Mouse (Mus musculus) liver, embryonic 13.5 days (tissue): ENCODE results near the gene Kyat1. TPM values are rescaled to one million over a fixed set of nuclear protein-coding genes. Genes with fewer than 3 reads are reported as not detected.

ENCODE experiments used
- ATAC-seq: fragments of 200-750 bp; cut with Nextera tagmentation; 2 replicates; pipeline ENCODE4 v1.8.0; 2017; ENCODE audit warnings: low read depth, mild to moderate bottlenecking, moderate number of reproducible peaks, moderate library complexity
- DNase-seq: peaks from one replicate; pipeline ENCODE4 v3.0.0; 2022
- H3K27ac ChIP-seq: fragments of 300-500 bp; sonication (generic); 2 replicates; pipeline ENCODE4 v1.5.1; 2015; ENCODE audit warnings: moderate library complexity, mild to moderate bottlenecking, inconsistent platforms
- H3K27me3 ChIP-seq: fragments of 300-500 bp; sonication (generic); 2 replicates; pipeline ENCODE4 v1.6.1; 2015; ENCODE audit warnings: mild to moderate bottlenecking, inconsistent platforms
- H3K36me3 ChIP-seq: fragments of 300-500 bp; sonication (generic); 2 replicates; pipeline ENCODE4 v1.6.1; 2015; ENCODE audit warnings: mild to moderate bottlenecking, inconsistent platforms
- H3K4me1 ChIP-seq: fragments of 300-500 bp; sonication (generic); replicated peaks from 2 replicates; pipeline ENCODE4 v1.6.1; 2015; ENCODE audit warnings: inconsistent platforms
- H3K4me2 ChIP-seq: fragments of 300-500 bp; sonication (generic); 2 replicates; pipeline ENCODE4 v1.6.1; 2015; ENCODE audit warnings: inconsistent platforms, mild to moderate bottlenecking, moderate library complexity
- H3K4me3 ChIP-seq: fragments of 300-500 bp; sonication (generic); replicated peaks from 2 replicates; pipeline ENCODE4 v1.5.1; 2015; ENCODE audit warnings: mild to moderate bottlenecking, inconsistent platforms
- H3K9ac ChIP-seq: fragments of 300-500 bp; sonication (generic); 2 replicates; pipeline ENCODE4 v1.6.1; 2015; ENCODE audit warnings: mild to moderate bottlenecking, inconsistent platforms
- H3K9me3 ChIP-seq: fragments of 300-500 bp; sonication (generic); replicated peaks from 2 replicates; pipeline ENCODE4 v1.6.1; 2016; ENCODE audit warnings: inconsistent platforms
- whole genome bisulfite sequencing: fragments of 180-500 bp; shearing (Covaris S2); methylation state at CpG from one replicate; pipeline ENCODE4 v1.1.7; 2015; ENCODE audit not compliant: insufficient replicate concordance; 5-methylcytosine and 5-hydroxymethylcytosine counted together
- polyA plus RNA-seq: library from polyadenylated mRNA; unstranded; fragments of >200 nt; fragmentation: Nextera tagmentation; extraction: Ambion mirVana; gene quantifications from 2 replicates; pipeline ENCODE4 v1.2.1, GENCODE M21; 2015

Gene Kyat1
- polyA plus RNA-seq: 9.7 and 10.1 TPM in 2 replicates

GRCm38 (mm10) chr2:30205629-30206357 lies at the start of gene Kyat1:
Gene Kyat1, minus strand, starts transcription at chr2:30205847.
- peaks cover 37% of the 10 kb centered on the region for H3K4me1 ChIP-seq
- ATAC-seq (peak; percentile 92), DNase-seq (peak; percentile 85)
- H3K27ac ChIP-seq: peak within 1 kb of the TSS; percentile 72
- peak within 1 kb of the TSS; percentile 95 for H3K4me2 ChIP-seq
- H3K36me3 ChIP-seq: no peaks in the 10 kb centered on the region
- H3K9ac ChIP-seq: peak within 1 kb of the TSS; percentile 76
- no peaks in the 10 kb centered on the region for H3K9me3 ChIP-seq
- peak within 1 kb of the TSS; percentile 82 for H3K4me3 ChIP-seq
- H3K27me3 ChIP-seq: no peaks in the 10 kb centered on the region
- WGBS: 3% methylated on average over 44 of the region's 44 CpGs

GRCm38 (mm10) chr2:30253809-30254208 lies 48.2 kb upstream of the Kyat1 start:
- Histone ChIP-seq H3K4me2 (no peak overlapping the region), H3K9ac (no peak overlapping the region; the same call in 1 of the 2 replicates), H3K9me3 (no peaks in the 10 kb centered on the region), H3K27ac (no peak overlapping the region), H3K4me3 (no peak overlapping the region), H3K36me3 (peaks cover 63% of the 10 kb centered on the region), H3K27me3 (no peaks in the 10 kb centered on the region), H3K4me1 (peaks cover 58% of the 10 kb centered on the region)
- no peak for ATAC-seq
- no peak for DNase-seq
- 43% methylated on average over 5 of the region's 5 CpGs for WGBS

- H3K4me3 ChIP-seq: no peak overlapping the region
- no peaks in the 10 kb centered on the region for H3K9me3 ChIP-seq
- ATAC-seq: no peak
- peaks cover 45% of the 10 kb centered on the region for H3K4me1 ChIP-seq
- H3K9ac ChIP-seq: no peak overlapping the region
- no peak for DNase-seq
- no peak overlapping the region for H3K4me2 ChIP-seq
- peaks cover 60% of the 10 kb centered on the region for H3K36me3 ChIP-seq
- no peak overlapping the region; the same call in 1 of the 2 replicates for H3K27ac ChIP-seq
- no peaks in the 10 kb centered on the region for H3K27me3 ChIP-seq
- 71% methylated on average over 3 of the region's 3 CpGs for WGBS
Observed at GRCm38 (mm10) chr2:30252521-30252920, 46.9 kb upstream of the Kyat1 start.

GRCm38 (mm10) chr2:30251417-30252104 lies 45.9 kb upstream of the Kyat1 start:
- H3K9ac ChIP-seq: peak overlapping the region; percentile 22; the same call in 1 of the 2 replicates
- H3K27me3 ChIP-seq: no peaks in the 10 kb centered on the region
- no peaks in the 10 kb centered on the region for H3K9me3 ChIP-seq
- H3K4me3 ChIP-seq: no peak overlapping the region
- H3K27ac ChIP-seq: peak overlapping the region; percentile 53
- peaks cover 44% of the 10 kb centered on the region for H3K4me1 ChIP-seq
- peak overlapping the region; percentile 3; the same call in 1 of the 2 replicates for H3K4me2 ChIP-seq
- ATAC-seq: peak; percentile 82
- WGBS: 40% methylated on average over 5 of the region's 5 CpGs
- H3K36me3 ChIP-seq: peaks cover 51% of the 10 kb centered on the region
- peak; percentile 48 for DNase-seq

- H3K36me3 ChIP-seq: peaks cover 47% of the 10 kb centered on the region
Observed at GRCm38 (mm10) chr2:30250166-30251128, 44.8 kb upstream of the Kyat1 start.

GRCm38 (mm10) chr2:30249182-30249581 lies 43.5 kb upstream of the Kyat1 start:
- Histone ChIP-seq H3K27me3 (no peaks in the 10 kb centered on the region), H3K36me3 (peaks cover 46% of the 10 kb centered on the region), H3K4me2 (no peak overlapping the region), H3K27ac (no peak overlapping the region), H3K9ac (no peak overlapping the region), H3K4me1 (peaks cover 64% of the 10 kb centered on the region), H3K9me3 (no peaks in the 10 kb centered on the region), H3K4me3 (no peak overlapping the region)
- no peak for DNase-seq
- WGBS: 94% methylated on average over 3 of the region's 3 CpGs
- no peak for ATAC-seq

More at GRCm38 (mm10) chr2:30250166-30251128, 44.8 kb upstream of the Kyat1 start:
- no peak overlapping the region for H3K9ac ChIP-seq
- H3K4me2 ChIP-seq: no peak overlapping the region
- H3K27me3 ChIP-seq: no peaks in the 10 kb centered on the region
- peak overlapping the region; percentile 9 for H3K27ac ChIP-seq
- no peak overlapping the region for H3K4me3 ChIP-seq
- DNase-seq (no peak), ATAC-seq (no peak)
- no peaks in the 10 kb centered on the region for H3K9me3 ChIP-seq
- H3K4me1 ChIP-seq: peaks cover 53% of the 10 kb centered on the region
- 81% methylated on average over 10 of the region's 10 CpGs for WGBS

GRCm38 (mm10) chr2:30247681-30248080 lies 42.0 kb upstream of the Kyat1 start:
- DNase-seq (no peak), ATAC-seq (no peak)
- 75% methylated on average over 4 of the region's 4 CpGs for WGBS
- H3K4me3 ChIP-seq: no peak overlapping the region
- H3K9me3 ChIP-seq: no peaks in the 10 kb centered on the region
- H3K4me1 ChIP-seq: peaks cover 64% of the 10 kb centered on the region
- H3K36me3 ChIP-seq: peaks cover 56% of the 10 kb centered on the region
- H3K4me2 ChIP-seq: no peak overlapping the region
- H3K27me3 ChIP-seq: no peaks in the 10 kb centered on the region
- H3K27ac ChIP-seq: no peak overlapping the region
- no peak overlapping the region for H3K9ac ChIP-seq

GRCm38 (mm10) chr2:30247036-30247435 lies 41.4 kb upstream of the Kyat1 start:
- no peaks in the 10 kb centered on the region for H3K9me3 ChIP-seq
- no peak overlapping the region for H3K4me3 ChIP-seq
- no peaks in the 10 kb centered on the region for H3K27me3 ChIP-seq
- 85% methylated on average over 5 of the region's 5 CpGs for WGBS
- no peak overlapping the region for H3K9ac ChIP-seq
- ATAC-seq (no peak), DNase-seq (no peak)
- no peak overlapping the region for H3K27ac ChIP-seq
- H3K4me1 ChIP-seq: peaks cover 64% of the 10 kb centered on the region
- peaks cover 62% of the 10 kb centered on the region for H3K36me3 ChIP-seq
- H3K4me2 ChIP-seq: no peak overlapping the region

- no peak for DNase-seq
- Histone ChIP-seq H3K9ac (no peak overlapping the region), H3K9me3 (no peaks in the 10 kb centered on the region), H3K27me3 (no peaks in the 10 kb centered on the region), H3K4me3 (no peak overlapping the region), H3K4me1 (peaks cover 65% of the 10 kb centered on the region), H3K4me2 (no peak overlapping the region), H3K36me3 (peaks cover 75% of the 10 kb centered on the region), H3K27ac (peak overlapping the region; percentile 36; the same call in 1 of the 2 replicates)
- 74% methylated on average over 7 of the region's 7 CpGs for WGBS
- 0 out of 2 replicates have a peak, but pooled peaks have one; percentile 21 for ATAC-seq
Observed at GRCm38 (mm10) chr2:30244595-30245178, 39.0 kb upstream of the Kyat1 start.

- H3K4me1 ChIP-seq: peaks cover 78% of the 10 kb centered on the region
- H3K4me3 ChIP-seq: no peak overlapping the region
- peaks cover 63% of the 10 kb centered on the region for H3K36me3 ChIP-seq
- no peak overlapping the region for H3K27ac ChIP-seq
- H3K27me3 ChIP-seq: no peaks in the 10 kb centered on the region
- 91% methylated on average over 4 of the region's 4 CpGs for WGBS
- no peak overlapping the region for H3K4me2 ChIP-seq
- DNase-seq: no peak
- H3K9me3 ChIP-seq: no peaks in the 10 kb centered on the region
- ATAC-seq: no peak
- H3K9ac ChIP-seq: no peak overlapping the region
Observed at GRCm38 (mm10) chr2:30243391-30243790, 37.7 kb upstream of the Kyat1 start.
